21 mouse cellular contexts compared by ENCODE assay signal in the genomic region with DNA sequence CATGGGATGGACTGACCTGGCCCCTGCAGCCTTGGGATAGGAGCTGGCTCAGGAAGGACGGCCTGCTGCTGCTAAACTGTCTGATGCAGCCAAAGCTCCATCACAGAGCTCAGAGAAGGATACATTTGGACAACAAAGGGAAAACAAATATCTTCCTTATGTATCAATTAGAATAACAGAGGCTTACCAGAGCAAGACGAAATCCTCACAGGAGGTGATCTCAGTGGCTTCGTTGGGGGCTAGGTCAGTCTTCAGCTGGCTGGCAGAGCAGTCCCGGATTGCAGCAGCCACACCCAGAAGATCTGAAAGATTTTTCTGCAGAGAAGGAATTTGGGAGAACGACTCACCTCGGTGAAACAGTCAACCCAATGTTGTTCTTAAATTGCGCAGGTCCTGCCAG. TPM values are rescaled to one million over a fixed set of nuclear protein-coding genes. Genes with fewer than 3 reads are reported as not detected.
"Had no signal": no experiment of that assay in that cellular context is flagged by ENCODE, and none has a peak within 500 bp of the region (broad histone marks: within the 10 kb centered on the region; RNA-seq: fewer than 3 reads in every experiment).

No protein-coding gene starts in this region.

- H3K36me3 ChIP-seq: limb, embryonic 12.5 days; lung, embryonic 15.5 days; neural tube, embryonic 13.5 days; stomach, embryonic 15.5 days had no signal

- H3K4me2 ChIP-seq: limb, embryonic 12.5 days; liver, embryonic 13.5 days; lung, embryonic 15.5 days; midbrain, embryonic 11.5 days; neural tube, embryonic 13.5 days; stomach, embryonic 15.5 days had no signal

- H3K27me3 ChIP-seq: limb, embryonic 12.5 days; liver, embryonic 13.5 days; lung, embryonic 15.5 days; megakaryocyte, embryonic 14.5 days; neural tube, embryonic 13.5 days; stomach, embryonic 15.5 days had no signal

- H3K9me3 ChIP-seq: limb, embryonic 12.5 days; liver, embryonic 13.5 days; lung, embryonic 15.5 days; megakaryocyte, embryonic 14.5 days; neural tube, embryonic 13.5 days; stomach, embryonic 15.5 days had no signal

- ATAC-seq: liver, postnatal 0 days; midbrain, embryonic 16.5 days had no signal

- DNase-seq: kidney, postnatal 36 days; layer of hippocampus, adult 9-11 months; layer of hippocampus, postnatal 36 days; liver; liver, embryonic 13.5 days; liver, postnatal 0 days; lung, postnatal 14 days; retina, postnatal 1 day; right cerebral cortex, postnatal 4 days; spleen, adult 18-20 months; thymus, adult 2 months; thymus, postnatal 25 days had no signal

- H3K4me3 ChIP-seq: limb, embryonic 12.5 days; liver, embryonic 13.5 days; lung, embryonic 15.5 days; megakaryocyte, embryonic 14.5 days; neural tube, embryonic 13.5 days; stomach, embryonic 15.5 days had no signal

- H3K27ac ChIP-seq: kidney, postnatal 0 days; limb, embryonic 12.5 days; liver, embryonic 13.5 days; lung, embryonic 15.5 days; macrophage; neural tube, embryonic 13.5 days; stomach, embryonic 15.5 days had no signal

- H3K9ac ChIP-seq: limb, embryonic 12.5 days; liver, embryonic 13.5 days; liver, postnatal 0 days; lung, embryonic 15.5 days; neural tube, embryonic 13.5 days; stomach, embryonic 15.5 days had no signal

RNA-seq across cellular contexts. Expression of a gene that starts 12.5 kb away (rescaled TPM):
- polyA plus RNA-seq: macrophage had no signal

RNA-seq across cellular contexts. Expression of a gene that starts 18.8 kb away (rescaled TPM):
- polyA plus RNA-seq: kidney, postnatal 0 days; limb, embryonic 12.5 days; liver, embryonic 13.5 days; liver, postnatal 0 days; lung, embryonic 15.5 days; macrophage; midbrain, embryonic 11.5 days; midbrain, embryonic 16.5 days; neural tube, embryonic 13.5 days; stomach, embryonic 15.5 days had no signal
